Mouse (Mus musculus): Measurements from ENCODE around the gene Klhl29.

The Klhl29 gene

GRCm38 (mm10) chr12:5292316-5292715 is 83.2 kb downstream of the Klhl29 start:
- DNase-seq: no peak

GRCm38 (mm10) chr12:5285579-5285978 is 89.9 kb downstream of the Klhl29 start:
- DNase-seq: no peak

- no peak for DNase-seq
Measured at GRCm38 (mm10) chr12:5284961-5285360, 90.5 kb downstream of the Klhl29 start.

- no peak for DNase-seq
Measured at GRCm38 (mm10) chr12:5283654-5284053, 91.8 kb downstream of the Klhl29 start.

- no peak for DNase-seq
Measured at GRCm38 (mm10) chr12:5282611-5283010, 92.9 kb downstream of the Klhl29 start.

- DNase-seq: no peak
Measured at GRCm38 (mm10) chr12:5279873-5280272, 95.6 kb downstream of the Klhl29 start.

- DNase-seq: peak; percentile 77 to 86
Measured at GRCm38 (mm10) chr12:5277028-5277427, 98.5 kb downstream of the Klhl29 start.

GRCm38 (mm10) chr12:5275507-5275936 is 100.0 kb downstream of the Klhl29 start:
- DNase-seq: peak; percentile 56 to 87

GRCm38 (mm10) chr12:5274519-5274944 is 101.0 kb downstream of the Klhl29 start:
- no peak for DNase-seq

- no peak for DNase-seq
Measured at GRCm38 (mm10) chr12:5273316-5274047, 102.0 kb downstream of the Klhl29 start.

- DNase-seq: no peak
Measured at GRCm38 (mm10) chr12:5270527-5270926, 105.0 kb downstream of the Klhl29 start.

- DNase-seq: no peak
Measured at GRCm38 (mm10) chr12:5269936-5270335, 105.5 kb downstream of the Klhl29 start.

GRCm38 (mm10) chr12:5269061-5269460 is 106.4 kb downstream of the Klhl29 start:
- DNase-seq: no peak

GRCm38 (mm10) chr12:5268188-5268612 is 107.3 kb downstream of the Klhl29 start:
- peak; percentile 33 to 69 for DNase-seq

GRCm38 (mm10) chr12:5267271-5268187 is 108.0 kb downstream of the Klhl29 start:
- DNase-seq: no peak

- DNase-seq: no peak
Measured at GRCm38 (mm10) chr12:5266773-5267172, 108.7 kb downstream of the Klhl29 start.

GRCm38 (mm10) chr12:5261476-5261875 is 114.0 kb downstream of the Klhl29 start:
- no peak for DNase-seq

- no peak for DNase-seq
Measured at GRCm38 (mm10) chr12:5258779-5259178, 116.7 kb downstream of the Klhl29 start.

- no peak for DNase-seq
Measured at GRCm38 (mm10) chr12:5257174-5257573, 118.3 kb downstream of the Klhl29 start.

- DNase-seq: no peak
Measured at GRCm38 (mm10) chr12:5255079-5255478, 120.4 kb downstream of the Klhl29 start.

GRCm38 (mm10) chr12:5254246-5254982 is 121.1 kb downstream of the Klhl29 start:
- DNase-seq: no peak

- peak in 1 of 2 experiments; percentile 45 for DNase-seq
Measured at GRCm38 (mm10) chr12:5253289-5254005, 122.0 kb downstream of the Klhl29 start.

Measured in lung, postnatal 4 days (tissue).